Mouse (Mus musculus) stomach, postnatal 0 days (tissue): ENCODE results near the gene Mapt. TPM values are rescaled to one million over a fixed set of nuclear protein-coding genes. Genes with fewer than 3 reads are reported as not detected.

ENCODE experiments used
- ATAC-seq: fragments of 200-750 bp; cut with Nextera tagmentation; 2 replicates; pipeline ENCODE4 v1.8.0; 2017; ENCODE audit not compliant: low FRiP score, low TSS enrichment
- DNase-seq: peaks from one replicate; pipeline ENCODE4 v3.0.0-alpha.2; 2016; ENCODE audit warnings: low spot score
- H3K27ac ChIP-seq: fragments of 300-500 bp; sonication (generic); replicated peaks from 2 replicates; pipeline ENCODE4 v1.5.1; 2014; ENCODE audit warnings: mild to moderate bottlenecking, control low read depth
- H3K27me3 ChIP-seq: fragments of 300-500 bp; sonication (generic); 2 replicates; pipeline ENCODE4 v1.6.1; 2014; ENCODE audit warnings: low read length; ENCODE audit not compliant: control insufficient read depth, insufficient read depth
- H3K36me3 ChIP-seq: fragments of 300-500 bp; sonication (generic); 2 replicates; pipeline ENCODE4 v1.6.1; 2014; ENCODE audit warnings: low read length, mixed read lengths; ENCODE audit not compliant: control insufficient read depth, insufficient read depth
- H3K4me1 ChIP-seq: fragments of 300-500 bp; sonication (generic); replicated peaks from 2 replicates; pipeline ENCODE4 v1.6.1; 2014; ENCODE audit warnings: antibody characterized with exemption; ENCODE audit not compliant: control insufficient read depth, insufficient read depth
- H3K4me2 ChIP-seq: fragments of 300-500 bp; sonication (generic); replicated peaks from 2 replicates; pipeline ENCODE4 v1.6.1; 2014; ENCODE audit warnings: low read depth, mild to moderate bottlenecking, control low read depth, moderate library complexity
- H3K4me3 ChIP-seq: fragments of 300-500 bp; sonication (generic); 2 replicates; pipeline ENCODE4 v1.5.1; 2014; ENCODE audit warnings: low read depth, low read length, control low read depth
- H3K9ac ChIP-seq: fragments of 300-500 bp; sonication (generic); 2 replicates; pipeline ENCODE4 v1.6.1; 2014; ENCODE audit warnings: mild to moderate bottlenecking, low read length, control low read depth, mixed read lengths
- H3K9me3 ChIP-seq: fragments of 300-500 bp; sonication (generic); 2 replicates; pipeline ENCODE4 v1.6.1; 2016; ENCODE audit warnings: low read length; ENCODE audit not compliant: control insufficient read depth
- CTCF ChIP-seq: IDR thresholded peaks from 2 replicates; pipeline ENCODE4 v1.5.1; 2016; ENCODE audit warnings: antibody characterized with exemption, low read depth, mild to moderate bottlenecking, moderate library complexity
- EP300 ChIP-seq: optimal IDR thresholded peaks from 2 replicates; pipeline ENCODE3; 2016; ENCODE audit warnings: antibody characterized with exemption
- WGBS: fragments of 180-500 bp; shearing (Covaris S2); extraction: QIAGEN DNeasy Blood & Tissue Kit; methylation state at CpG from one replicate; pipeline ENCODE4 v1.1.7; 2014; 5-methylcytosine and 5-hydroxymethylcytosine counted together
- polyA plus RNA-seq: library from polyadenylated mRNA; unstranded; fragments of >200 nt; fragmentation: Nextera tagmentation; extraction: Ambion mirVana; gene quantifications from 2 replicates; pipeline ENCODE4 v1.2.1, GENCODE M21; 2015

Mapt gene
- 6.8 and 8.2 TPM in 2 replicates for polyA plus RNA-seq

- Histone ChIP-seq H3K9me3 (no peaks in the 10 kb centered on the region), H3K36me3 (no peaks in the 10 kb centered on the region), H3K27ac (no peak within 1 kb of the TSS), H3K9ac (peak within 1 kb of the TSS; percentile 64), H3K27me3 (peaks cover 14% of the 10 kb centered on the region; the same call in 1 of the 2 replicates), H3K4me2 (peak within 1 kb of the TSS; percentile 100), H3K4me3 (peak within 1 kb of the TSS; percentile 66), H3K4me1 (peaks cover 3% of the 10 kb centered on the region; the same call in 1 of the 2 replicates)
- ATAC-seq (peak; percentile 96), DNase-seq (peak; percentile 91)
- TF ChIP-seq EP300 (no peak), CTCF (peak; percentile 82)
- WGBS = under 1% methylated on average over 55 of the region's 94 CpGs
Observed at GRCm38 (mm10) chr11:104231041-104231911, at the start of gene Mapt. Mapt (plus strand) TSS chr11:104231390.

GRCm38 (mm10) chr11:104182141-104182540, 49.0 kb upstream of the Mapt start:
- Histone ChIP-seq H3K4me3 (no peak overlapping the region), H3K36me3 (no peaks in the 10 kb centered on the region), H3K9ac (no peak overlapping the region), H3K27ac (no peak overlapping the region), H3K9me3 (no peaks in the 10 kb centered on the region), H3K27me3 (no peaks in the 10 kb centered on the region), H3K4me2 (no peak overlapping the region), H3K4me1 (no peaks in the 10 kb centered on the region)
- DNase-seq (no peak), ATAC-seq (no peak)
- no peak for TF ChIP-seq EP300
- TF ChIP-seq CTCF = no peak
- 71% methylated on average over 3 of the region's 3 CpGs for WGBS

GRCm38 (mm10) chr11:104186135-104186836, 44.9 kb upstream of the Mapt start, which contains the start of gene Sppl2c:
Sppl2c (plus strand) TSS chr11:104186327.
- DNase-seq = no peak
- Histone ChIP-seq H3K9ac (no peak within 1 kb of the TSS), H3K27me3 (no peaks in the 10 kb centered on the region), H3K36me3 (no peaks in the 10 kb centered on the region), H3K9me3 (no peaks in the 10 kb centered on the region), H3K4me2 (no peak within 1 kb of the TSS), H3K4me3 (no peak within 1 kb of the TSS), H3K27ac (no peak within 1 kb of the TSS), H3K4me1 (no peaks in the 10 kb centered on the region)
- TF ChIP-seq CTCF (no peak), EP300 (no peak)
- no peak for ATAC-seq
- WGBS = 77% methylated on average over 13 of the region's 13 CpGs

GRCm38 (mm10) chr11:104186837-104187150, 44.4 kb upstream of the Mapt start:
- ATAC-seq = no peak
- no peaks in the 10 kb centered on the region for H3K9me3 ChIP-seq
- no peaks in the 10 kb centered on the region for H3K36me3 ChIP-seq

GRCm38 (mm10) chr11:104187766-104188165, 43.4 kb upstream of the Mapt start:
- Histone ChIP-seq H3K9ac (no peak overlapping the region), H3K4me2 (no peak overlapping the region), H3K4me1 (no peaks in the 10 kb centered on the region), H3K27ac (no peak overlapping the region), H3K27me3 (no peaks in the 10 kb centered on the region), H3K4me3 (no peak overlapping the region), H3K9me3 (no peaks in the 10 kb centered on the region), H3K36me3 (no peaks in the 10 kb centered on the region)
- WGBS = 90% methylated on average over 10 of the region's 10 CpGs
- ATAC-seq (no peak), DNase-seq (no peak)
- no peak for TF ChIP-seq EP300
- TF ChIP-seq CTCF = no peak

More at GRCm38 (mm10) chr11:104186837-104187150, 44.4 kb upstream of the Mapt start:
- H3K4me1 ChIP-seq = no peaks in the 10 kb centered on the region
- H3K27me3 ChIP-seq = no peaks in the 10 kb centered on the region
- no peak overlapping the region for H3K27ac ChIP-seq
- DNase-seq = no peak
- H3K4me3 ChIP-seq = no peak overlapping the region
- TF ChIP-seq CTCF (no peak), EP300 (no peak)
- no peak overlapping the region for H3K9ac ChIP-seq
- H3K4me2 ChIP-seq = no peak overlapping the region
- WGBS = 88% methylated on average over 9 of the region's 9 CpGs
